Mouse (Mus musculus): ENCODE results near the gene Parp12. TPM values are rescaled to one million over a fixed set of nuclear protein-coding genes. Genes with fewer than 3 reads are reported as not detected.

Gene Parp12
- polyA plus RNA-seq, 1 experiment = 10.7 TPM

DNA sequence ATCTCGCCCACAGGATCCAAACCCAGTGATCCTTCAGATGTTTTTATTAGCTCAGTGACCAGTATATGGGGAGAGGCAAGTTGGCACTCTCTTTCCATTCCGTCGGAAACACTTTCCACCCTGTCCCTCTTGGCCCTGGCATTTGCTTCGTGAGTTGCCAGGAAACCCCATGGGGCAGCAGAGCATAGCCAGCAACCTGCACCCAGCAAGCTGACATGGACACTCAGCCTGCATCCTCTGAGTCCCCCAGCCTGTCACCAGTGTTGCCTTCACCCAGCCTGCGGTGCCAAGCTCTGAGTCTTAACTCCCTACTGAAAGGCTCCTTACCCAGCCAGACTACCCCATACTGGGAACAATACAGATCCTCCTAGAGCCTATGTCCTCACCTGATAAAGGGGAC is 69.0 kb downstream of the Parp12 start:
- Histone ChIP-seq H3K27ac (ENCODE audit: insufficient read depth, low read length) (no peak overlapping the region), H3K4me3 (ENCODE audit: low read depth, low read length) (no peak overlapping the region), H3K27me3 (ENCODE audit: control insufficient read depth, insufficient read depth, low read length, poor library complexity, severe bottlenecking) (no peaks in the 10 kb centered on the region), H3K4me1 (ENCODE audit: control insufficient read depth, insufficient read depth, low read length) (no peaks in the 10 kb centered on the region), H3K36me3 (ENCODE audit: control insufficient read depth, insufficient read depth, low read length, poor library complexity, severe bottlenecking) (no peaks in the 10 kb centered on the region), H3K9me3 (replicated peaks; ENCODE audit: control insufficient read depth, insufficient read depth, low read length, poor library complexity, severe bottlenecking) (no peaks in the 10 kb centered on the region), H3K9ac (ENCODE audit: low read depth, poor library complexity, severe bottlenecking) (no peak overlapping the region)
- no peak for TF ChIP-seq CTCF (IDR thresholded peaks at IDR 0.05; ENCODE audit: low read depth, low read length)

- no peaks in the 10 kb centered on the region for H3K36me3 ChIP-seq (ENCODE audit: control insufficient read depth, insufficient read depth, low read length, poor library complexity, severe bottlenecking)
- H3K9me3 ChIP-seq (replicated peaks; ENCODE audit: control insufficient read depth, insufficient read depth, low read length, poor library complexity, severe bottlenecking) = no peaks in the 10 kb centered on the region
- H3K27ac ChIP-seq (ENCODE audit: insufficient read depth, low read length) = no peak overlapping the region
- H3K27me3 ChIP-seq (ENCODE audit: control insufficient read depth, insufficient read depth, low read length, poor library complexity, severe bottlenecking) = no peaks in the 10 kb centered on the region
- H3K4me1 ChIP-seq (ENCODE audit: control insufficient read depth, insufficient read depth, low read length) = no peaks in the 10 kb centered on the region
- H3K4me3 ChIP-seq (ENCODE audit: low read depth, low read length) = no peak overlapping the region
- TF ChIP-seq POLR2A (IDR thresholded peaks at IDR 0.05; ENCODE audit: insufficient read depth, low read length) (no peak), EP300 (IDR thresholded peaks at IDR 0.05; ENCODE audit: insufficient read depth, low read depth, low read length) (no peak), CTCF (IDR thresholded peaks at IDR 0.05; ENCODE audit: low read depth, low read length) (no peak)
- no peak overlapping the region for H3K9ac ChIP-seq (ENCODE audit: low read depth, poor library complexity, severe bottlenecking)
Measured at GRCm38 (mm10) chr6:39040451-39040850, 77.7 kb downstream of the Parp12 start.

Other genes with a start within 250 kb of the Parp12 start
- not detected in 2 replicates for gene Tbxas1, start 242.9 kb downstream of the Parp12 start, polyA plus RNA-seq (2011; ENCODE audit: insufficient read depth, insufficient read length, low read depth, missing spikeins)
- gene Hipk2, start 242.2 kb downstream of the Parp12 start, polyA plus RNA-seq (2011; ENCODE audit: insufficient read depth, insufficient read length, low read depth, missing spikeins) = 16.8 and 17.8 TPM in 2 replicates
- 14.1 and 17.1 TPM in 2 replicates for gene Kdm7a, start 88.4 kb upstream of the Parp12 start, polyA plus RNA-seq (2011; ENCODE audit: insufficient read depth, insufficient read length, low read depth, missing spikeins)

All from ES-Bruce4 (cell line).